Mouse (Mus musculus) megakaryocyte, embryonic 14.5 days (primary cell): ENCODE measurements at regions not wholly inside any gene's neighbourhood (a gene's known extent, or its start where the extent isn't known, plus 50 kb on each side); places are given as distances from the start of the nearest gene placed in this dataset.

Experiments
- FLI1 ChIP-seq: IDR thresholded peaks from 2 replicates; pipeline ENCODE4 v1.6.1; 2012; ENCODE audit warnings: low read length, inconsistent platforms, mixed read lengths
- GATA1 ChIP-seq: IDR thresholded peaks from 3 replicates; pipeline ENCODE4 v1.6.1; 2012; ENCODE audit warnings: mixed read lengths, low read length, inconsistent platforms, borderline replicate concordance

GRCm38 (mm10) chr16:57852838-57853460, 98.4 kb upstream of the Col8a1 start:
- TF ChIP-seq GATA1: no peak
- TF ChIP-seq FLI1: no peak
